Mouse (Mus musculus): Measurements from ENCODE around the gene Trrap. TPM values are rescaled to one million over a fixed set of nuclear protein-coding genes. Genes with fewer than 3 reads are reported as not detected.

The Trrap gene
- polyA plus RNA-seq, 1 experiment from 2014 or later, result 80.4 TPM

DNA sequence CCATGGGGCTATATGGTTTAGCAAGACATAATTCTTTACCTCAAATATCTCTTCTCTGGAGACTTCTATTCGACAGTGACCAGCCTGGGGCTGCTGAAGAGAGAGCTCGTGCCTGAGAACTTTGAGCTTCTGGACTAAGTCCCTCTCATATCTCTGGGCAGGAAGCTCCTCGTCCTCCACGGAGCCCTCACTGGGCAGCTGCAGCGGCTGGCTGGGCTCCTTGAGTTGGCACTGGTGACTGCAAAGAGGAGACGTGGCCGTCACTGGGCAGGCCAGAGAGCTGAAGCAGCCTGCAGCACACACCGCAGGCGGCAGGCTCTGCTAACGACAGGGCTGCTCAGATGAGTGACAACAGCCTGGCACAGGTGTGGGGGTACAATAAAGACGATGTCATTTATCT is 123.7 kb downstream of the Trrap start:
- Histone ChIP-seq H3K27ac (ENCODE audit: low read length) (no peak overlapping the region), H3K4me3 (replicated peaks; ENCODE audit: low read length) (no peak overlapping the region), H3K36me3 (ENCODE audit: control insufficient read depth, insufficient read depth) (peaks cover 44% of the 10 kb centered on the region), H3K4me1 (replicated peaks; ENCODE audit: control insufficient read depth, insufficient read depth, low read length) (no peaks in the 10 kb centered on the region), H3K9ac (replicated peaks; ENCODE audit: low read depth, low read length) (no peak overlapping the region), H3K9me3 (ENCODE audit: control insufficient read depth, low read length) (no peaks in the 10 kb centered on the region), H3K27me3 (replicated peaks; ENCODE audit: control insufficient read depth, insufficient read depth, low read length) (no peaks in the 10 kb centered on the region), H3K4me2 (ENCODE audit: low read length) (no peak overlapping the region)
- no peak for ATAC-seq
- WGBS, result 80% methylated on average over 11 of the region's 11 CpGs

DNA sequence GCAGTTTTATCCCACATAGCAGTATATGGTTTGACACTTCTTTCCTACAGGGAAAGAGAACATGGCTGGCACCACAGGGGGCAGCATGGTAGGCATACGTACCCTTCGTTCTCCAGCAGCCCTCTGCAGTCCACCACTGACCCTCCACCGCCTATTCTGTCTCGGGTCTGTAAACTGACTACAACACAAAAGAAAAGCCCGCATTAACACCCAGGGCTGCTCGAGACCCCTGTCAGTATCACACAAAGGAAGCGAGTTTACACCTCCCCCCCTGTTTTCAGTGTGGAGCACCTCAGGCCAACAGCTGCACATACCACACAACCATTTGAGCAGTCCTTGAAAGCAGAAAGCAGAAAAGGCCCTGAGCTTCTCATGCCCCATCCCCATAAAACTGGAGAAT is 130.3 kb downstream of the Trrap start:
- Histone ChIP-seq H3K4me2 (ENCODE audit: low read length) (no peak overlapping the region), H3K4me1 (replicated peaks; ENCODE audit: control insufficient read depth, insufficient read depth, low read length) (peaks cover 4% of the 10 kb centered on the region), H3K9ac (replicated peaks; ENCODE audit: low read depth, low read length) (no peak overlapping the region), H3K27ac (ENCODE audit: low read length) (no peak overlapping the region), H3K27me3 (replicated peaks; ENCODE audit: control insufficient read depth, insufficient read depth, low read length) (no peaks in the 10 kb centered on the region), H3K36me3 (ENCODE audit: control insufficient read depth, insufficient read depth) (peaks cover 19% of the 10 kb centered on the region), H3K4me3 (replicated peaks; ENCODE audit: low read length) (no peak overlapping the region), H3K9me3 (ENCODE audit: control insufficient read depth, low read length) (no peaks in the 10 kb centered on the region)
- 12% methylated on average over 7 of the region's 7 CpGs for WGBS
- no peak for ATAC-seq

DNA sequence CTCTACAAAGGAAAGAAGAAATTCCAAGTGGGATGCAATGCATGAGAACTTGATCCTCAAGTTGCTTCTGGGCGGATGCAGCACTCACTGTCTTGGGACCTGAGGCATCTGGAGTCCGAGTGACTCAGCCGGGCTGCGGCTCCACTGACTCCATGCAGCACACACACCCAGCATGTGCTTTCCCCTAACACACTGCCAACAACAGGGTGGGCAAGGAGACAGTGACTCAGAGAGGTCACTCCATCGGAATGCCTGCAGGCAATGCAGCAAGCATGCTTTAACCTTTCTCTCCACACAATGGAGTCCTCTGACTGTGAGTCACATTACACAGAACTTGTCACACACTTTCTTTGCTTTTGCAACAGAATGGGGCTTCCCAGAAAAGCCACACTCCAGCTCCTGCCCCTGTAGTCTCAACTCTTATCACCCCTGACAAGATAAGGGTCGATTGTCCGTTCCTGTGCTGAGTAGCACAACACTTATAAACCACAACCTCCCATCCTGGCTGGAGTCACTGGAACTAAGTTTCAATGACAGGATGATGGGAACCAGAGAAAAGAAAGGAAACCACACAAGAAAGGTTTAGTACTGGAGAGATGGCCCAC is 131.0 kb downstream of the Trrap start:
- ATAC-seq, result no peak
- no peak overlapping the region for H3K4me3 ChIP-seq (replicated peaks; ENCODE audit: low read length)
- H3K36me3 ChIP-seq (ENCODE audit: control insufficient read depth, insufficient read depth), result peaks cover 16% of the 10 kb centered on the region; the same call in 1 of the 2 replicates
- H3K4me2 ChIP-seq (ENCODE audit: low read length), result no peak overlapping the region
- WGBS, result 46% methylated on average over 7 of the region's 7 CpGs
- H3K27me3 ChIP-seq (replicated peaks; ENCODE audit: control insufficient read depth, insufficient read depth, low read length), result no peaks in the 10 kb centered on the region
- H3K9ac ChIP-seq (replicated peaks; ENCODE audit: low read depth, low read length), result no peak overlapping the region
- no peaks in the 10 kb centered on the region for H3K9me3 ChIP-seq (ENCODE audit: control insufficient read depth, low read length)
- H3K4me1 ChIP-seq (replicated peaks; ENCODE audit: control insufficient read depth, insufficient read depth, low read length), result peaks cover 4% of the 10 kb centered on the region
- H3K27ac ChIP-seq (ENCODE audit: low read length), result no peak overlapping the region

DNA sequence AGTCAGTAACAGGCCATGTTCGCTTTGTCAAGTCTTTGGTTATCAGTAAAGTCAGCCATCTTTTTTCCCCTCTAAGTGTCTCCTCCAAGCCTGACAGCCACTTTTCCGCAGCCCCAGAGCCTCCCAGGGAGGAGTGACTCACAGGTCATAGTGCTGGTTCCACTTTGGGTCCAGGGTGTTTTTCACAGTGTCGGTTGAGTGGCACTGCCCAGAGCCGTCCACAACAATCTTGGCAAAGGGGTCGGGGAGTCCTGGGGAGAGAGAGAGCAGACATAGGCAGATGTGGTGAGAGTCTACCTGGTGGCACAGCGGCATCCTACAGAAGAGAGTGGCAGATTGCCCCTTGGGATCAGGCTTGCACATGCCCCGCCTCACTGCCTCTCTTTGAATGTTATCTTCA is 133.5 kb downstream of the Trrap start:
- ATAC-seq, result no peak
- H3K36me3 ChIP-seq (ENCODE audit: control insufficient read depth, insufficient read depth), result peaks cover 4% of the 10 kb centered on the region; the same call in 1 of the 2 replicates
- peaks cover 4% of the 10 kb centered on the region for H3K4me1 ChIP-seq (replicated peaks; ENCODE audit: control insufficient read depth, insufficient read depth, low read length)
- H3K9ac ChIP-seq (replicated peaks; ENCODE audit: low read depth, low read length), result no peak overlapping the region
- H3K27me3 ChIP-seq (replicated peaks; ENCODE audit: control insufficient read depth, insufficient read depth, low read length), result no peaks in the 10 kb centered on the region
- 81% methylated on average over 7 of the region's 7 CpGs for WGBS
- H3K27ac ChIP-seq (ENCODE audit: low read length), result no peak overlapping the region
- H3K4me2 ChIP-seq (ENCODE audit: low read length), result no peak overlapping the region
- H3K9me3 ChIP-seq (ENCODE audit: control insufficient read depth, low read length), result no peaks in the 10 kb centered on the region
- no peak overlapping the region for H3K4me3 ChIP-seq (replicated peaks; ENCODE audit: low read length)

- Histone ChIP-seq H3K4me1 (replicated peaks; ENCODE audit: control insufficient read depth, insufficient read depth, low read length) (peaks cover 4% of the 10 kb centered on the region), H3K27ac (ENCODE audit: low read length) (no peak overlapping the region), H3K4me3 (replicated peaks; ENCODE audit: low read length) (no peak overlapping the region), H3K9ac (replicated peaks; ENCODE audit: low read depth, low read length) (no peak overlapping the region), H3K4me2 (ENCODE audit: low read length) (no peak overlapping the region), H3K9me3 (ENCODE audit: control insufficient read depth, low read length) (no peaks in the 10 kb centered on the region), H3K36me3 (ENCODE audit: control insufficient read depth, insufficient read depth) (no peaks in the 10 kb centered on the region), H3K27me3 (replicated peaks; ENCODE audit: control insufficient read depth, insufficient read depth, low read length) (no peaks in the 10 kb centered on the region)
- no peak for ATAC-seq
- WGBS, result 80% methylated on average over 10 of the region's 10 CpGs
Observed at GRCm38 (mm10) chr5:144901791-144902190, 134.3 kb downstream of the Trrap start.

DNA sequence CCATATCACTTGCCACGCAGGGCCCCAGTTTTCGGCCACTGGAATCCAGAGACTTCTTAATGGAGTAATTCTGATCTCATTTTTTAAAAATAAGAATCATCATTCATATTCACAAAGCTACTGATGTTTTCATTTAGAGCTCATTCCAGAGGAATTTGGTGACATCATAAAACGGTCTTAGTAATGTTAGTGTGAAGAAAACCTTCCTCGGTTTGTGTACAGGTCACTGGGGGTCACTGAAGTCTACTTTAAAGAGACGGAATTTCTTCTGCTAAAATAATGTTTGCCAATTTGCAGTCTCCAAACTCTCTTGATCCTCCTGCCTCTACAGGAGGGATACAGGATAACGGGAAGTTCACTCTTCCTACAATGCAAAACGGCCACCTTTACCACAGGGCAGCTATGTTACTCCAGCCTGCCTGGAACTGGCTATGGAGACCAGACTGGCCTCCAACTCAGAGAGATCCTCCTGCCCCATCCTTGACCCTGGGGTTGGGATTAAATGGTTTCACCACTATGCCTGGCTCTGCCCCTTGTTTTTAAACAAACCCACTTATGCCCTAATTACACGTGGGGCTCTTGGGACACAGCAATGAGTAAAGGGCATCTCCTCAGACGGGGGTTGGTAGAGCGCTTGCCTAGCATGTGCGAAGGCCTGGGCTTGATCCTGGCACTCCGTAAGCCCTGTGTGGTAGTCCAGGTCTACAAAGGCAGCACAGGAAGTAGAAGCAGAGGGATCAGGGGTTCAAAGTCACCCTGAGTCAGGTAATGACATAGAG is 137.0 kb downstream of the Trrap start:
- 81% methylated on average over 12 of the region's 12 CpGs for WGBS
- Histone ChIP-seq H3K4me2 (ENCODE audit: low read length) (no peak overlapping the region), H3K27me3 (replicated peaks; ENCODE audit: control insufficient read depth, insufficient read depth, low read length) (no peaks in the 10 kb centered on the region), H3K9me3 (ENCODE audit: control insufficient read depth, low read length) (no peaks in the 10 kb centered on the region), H3K27ac (ENCODE audit: low read length) (no peak overlapping the region), H3K9ac (replicated peaks; ENCODE audit: low read depth, low read length) (no peak overlapping the region), H3K4me3 (replicated peaks; ENCODE audit: low read length) (no peak overlapping the region), H3K4me1 (replicated peaks; ENCODE audit: control insufficient read depth, insufficient read depth, low read length) (no peaks in the 10 kb centered on the region; the same call in 1 of the 2 replicates), H3K36me3 (ENCODE audit: control insufficient read depth, insufficient read depth) (no peaks in the 10 kb centered on the region)
- ATAC-seq, result no peak

DNA sequence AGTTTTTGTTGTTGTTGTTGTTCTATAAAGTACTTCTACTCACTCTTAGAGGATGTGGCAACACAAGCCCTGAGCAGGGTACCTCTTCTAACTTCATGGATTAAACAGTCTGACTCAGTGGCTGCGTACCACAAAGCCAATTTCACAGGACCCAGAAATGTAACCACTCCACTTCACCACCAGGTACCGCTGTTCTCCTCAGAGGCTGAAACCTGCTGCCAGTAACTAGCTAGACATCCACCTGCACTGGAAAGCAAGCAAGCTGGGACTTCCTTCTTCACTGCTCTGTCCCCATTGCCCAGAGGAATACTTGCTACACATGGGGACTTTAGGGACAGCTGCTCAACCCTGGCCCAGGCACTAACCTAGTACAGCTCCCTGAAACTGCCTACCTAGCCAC is 140.1 kb downstream of the Trrap start:
- H3K4me3 ChIP-seq (replicated peaks; ENCODE audit: low read length), result no peak overlapping the region
- H3K9me3 ChIP-seq (ENCODE audit: control insufficient read depth, low read length), result no peaks in the 10 kb centered on the region
- no peaks in the 10 kb centered on the region for H3K27me3 ChIP-seq (replicated peaks; ENCODE audit: control insufficient read depth, insufficient read depth, low read length)
- 67% methylated on average over 2 of the region's 2 CpGs for WGBS
- no peak overlapping the region for H3K27ac ChIP-seq (ENCODE audit: low read length)
- H3K9ac ChIP-seq (replicated peaks; ENCODE audit: low read depth, low read length), result no peak overlapping the region
- H3K4me1 ChIP-seq (replicated peaks; ENCODE audit: control insufficient read depth, insufficient read depth, low read length), result peaks cover 6% of the 10 kb centered on the region; the same call in 1 of the 2 replicates
- no peak for ATAC-seq
- no peaks in the 10 kb centered on the region for H3K36me3 ChIP-seq (ENCODE audit: control insufficient read depth, insufficient read depth)
- H3K4me2 ChIP-seq (ENCODE audit: low read length), result no peak overlapping the region

Small RNA genes lying within 50 kb of the gene (microRNA-seq; reads per million reads assigned to microRNA genes)
- not detected for gene Mir7039

Other genes starting within 250 kb of the Trrap start
- 1.2 and 2.6 TPM in 2 replicates for gene Nptx2, start 221.8 kb upstream of the Trrap start, polyA plus RNA-seq (2015; fragmentation: Nextera tagmentation; extraction: Ambion mirVana)
- 124 and 229 TPM in 2 replicates for gene Tmem130, start 5.9 kb upstream of the Trrap start, polyA plus RNA-seq (2015; fragmentation: Nextera tagmentation; extraction: Ambion mirVana)
- 25.4 and 28.2 TPM in 2 replicates for gene Smurf1, start 198.1 kb downstream of the Trrap start, polyA plus RNA-seq (2015; fragmentation: Nextera tagmentation; extraction: Ambion mirVana)

Data from forebrain, embryonic 16.5 days (tissue).